Mouse (Mus musculus) embryonic facial prominence, embryonic 12.5 days (tissue): Measurements from ENCODE around the gene Sash3. TPM values are rescaled to one million over a fixed set of nuclear protein-coding genes. Genes with fewer than 3 reads are reported as not detected.
"Not testable (repeated sequence)": the region's sequence is repeated elsewhere in the genome, so short reads cannot be mapped to it uniquely, and the experiment has no call there.

Experiments
- ATAC-seq: fragments of 200-750 bp; cut with Nextera tagmentation; 2 replicates; pipeline ENCODE4 v1.8.0; 2017; ENCODE audit not compliant: insufficient number of reproducible peaks, insufficient read depth, low FRiP score, low TSS enrichment
- H3K27ac ChIP-seq: fragments of 300-500 bp; sonication (generic); 2 replicates; pipeline ENCODE4 v1.5.1; 2016; ENCODE audit warnings: mild to moderate bottlenecking
- H3K27me3 ChIP-seq: fragments of 300-500 bp; sonication (generic); 2 replicates; pipeline ENCODE4 v1.6.1; 2016; ENCODE audit warnings: mild to moderate bottlenecking, moderate library complexity
- H3K36me3 ChIP-seq: fragments of 300-500 bp; sonication (generic); 2 replicates; pipeline ENCODE4 v1.6.1; 2016; ENCODE audit warnings: mild to moderate bottlenecking
- H3K4me1 ChIP-seq: fragments of 300-500 bp; sonication (generic); 2 replicates; pipeline ENCODE4 v1.6.1; 2016
- H3K4me2 ChIP-seq: fragments of 300-500 bp; sonication (generic); replicated peaks from 2 replicates; pipeline ENCODE4 v1.6.1; 2016; ENCODE audit warnings: mild to moderate bottlenecking, moderate library complexity
- H3K4me3 ChIP-seq: fragments of 300-500 bp; sonication (generic); 2 replicates; pipeline ENCODE4 v1.5.1; 2016; ENCODE audit warnings: mild to moderate bottlenecking
- H3K9ac ChIP-seq: fragments of 300-500 bp; sonication (generic); 2 replicates; pipeline ENCODE4 v1.6.1; 2016; ENCODE audit warnings: mild to moderate bottlenecking, moderate library complexity
- H3K9me3 ChIP-seq: fragments of 300-500 bp; sonication (generic); 2 replicates; pipeline ENCODE4 v1.6.1; 2016; ENCODE audit warnings: mild to moderate bottlenecking, moderate library complexity
- WGBS: fragments of 180-500 bp; shearing (Covaris S2); methylation state at CpG from one replicate; pipeline ENCODE4 v1.1.7; 2016; 5-methylcytosine and 5-hydroxymethylcytosine counted together
- polyA plus RNA-seq: library from polyadenylated mRNA; unstranded; fragments of >200 nt; fragmentation: Nextera tagmentation; extraction: Ambion mirVana; gene quantifications from 2 replicates; pipeline ENCODE4 v1.2.1, GENCODE M21; 2016

Sash3 gene
- polyA plus RNA-seq, 1 experiment from 2014 or later, result 1.8 TPM

- 12% methylated on average over 34 of the region's 34 CpGs for WGBS
- H3K9me3 ChIP-seq, result no peaks in the 10 kb centered on the region
- peak within 1 kb of the TSS; percentile 55 for H3K4me2 ChIP-seq
- no peaks in the 10 kb centered on the region for H3K36me3 ChIP-seq
- H3K27ac ChIP-seq, result peak within 1 kb of the TSS; percentile 30; the same call in 1 of the 2 replicates
- ATAC-seq, result peak; percentile 98
- no peaks in the 10 kb centered on the region for H3K4me1 ChIP-seq
- no peaks in the 10 kb centered on the region for H3K27me3 ChIP-seq
- H3K4me3 ChIP-seq, result peak within 1 kb of the TSS; percentile 70
- peak within 1 kb of the TSS; percentile 60 for H3K9ac ChIP-seq
Measured at GRCm38 (mm10) chrX:48208519-48209185, 62.4 kb downstream of the Sash3 start, which contains the start of gene Zdhhc9. TSS of gene Zdhhc9 (minus strand) at chrX:48208878.

GRCm38 (mm10) chrX:48209746-48210145, 63.5 kb downstream of the Sash3 start:
- not testable (repeated sequence) for H3K9ac ChIP-seq, H3K9me3 ChIP-seq, H3K27me3 ChIP-seq, ATAC-seq, H3K4me1 ChIP-seq, H3K4me3 ChIP-seq, H3K27ac ChIP-seq, H3K36me3 ChIP-seq, H3K4me2 ChIP-seq
- WGBS, result 64% methylated on average over 4 of the region's 4 CpGs

Other genes with a start within 250 kb of the Sash3 start
- gene Ocrl, start 234.0 kb upstream of the Sash3 start, polyA plus RNA-seq, result 26.0 and 26.6 TPM in 2 replicates
- gene Apln, start 111.6 kb upstream of the Sash3 start, polyA plus RNA-seq, result 5.7 and 6.2 TPM in 2 replicates
- 3.6 and 3.8 TPM in 2 replicates for gene Xpnpep2, start 37.7 kb upstream of the Sash3 start, polyA plus RNA-seq
- gene Zdhhc9, start 62.4 kb downstream of the Sash3 start, polyA plus RNA-seq, result 4.2 and 4.5 TPM in 2 replicates
- 20.2 and 22.7 TPM in 2 replicates for gene Utp14a, start 110.4 kb downstream of the Sash3 start, polyA plus RNA-seq
- 5.9 and 6.9 TPM in 2 replicates for gene Bcorl1, start 194.9 kb downstream of the Sash3 start, polyA plus RNA-seq